Mouse (Mus musculus) liver, adult 2 months (tissue): ENCODE data around the gene Gm49337.

ENCODE experiments used
- CTCF ChIP-seq: fragments of 200-500 bp; IDR thresholded peaks from 2 replicates; pipeline ENCODE4 v1.5.1; 2011; ENCODE audit warnings: low read depth, low read length, control low read depth
- POLR2A ChIP-seq: fragments of 200-500 bp; IDR thresholded peaks from 2 replicates; pipeline ENCODE4 v1.6.1; 2011; ENCODE audit warnings: low read length, control low read depth; ENCODE audit not compliant: insufficient read depth; ENCODE audit errors: extremely low read depth

- TF ChIP-seq POLR2A (no peak), CTCF (peak; percentile 63; the same call in 1 of the 2 replicates)
These were observed 4.4 kb upstream of the Gm49337 start for GRCm38 (mm10) chr4:116168617-116169352.
